Mouse (Mus musculus): ENCODE measurements at regions not wholly inside any gene's neighbourhood (a gene's known extent, or its start where the extent isn't known, plus 50 kb on each side); places are given as distances from the start of the nearest gene placed in this dataset.

GRCm38 (mm10) chr6:50013842-50014241 is 96.2 kb upstream of the Mpp6 start:
- Histone ChIP-seq H3K4me1 (ENCODE audit: control insufficient read depth in 2 of 2, insufficient read depth in 2 of 2, low read length in 2 of 2) (peaks cover 10 to 11% of the 10 kb centered on the region in 2 experiments), H3K9me3 (ENCODE audit: control insufficient read depth, low read length) (no peaks in the 10 kb centered on the region), H3K36me3 (ENCODE audit: control insufficient read depth, insufficient read depth, low read length) (no peaks in the 10 kb centered on the region), H3K27ac (replicated peaks in 1 of 2; ENCODE audit: control insufficient read depth in 1 of 2, insufficient read depth in 1 of 2, low read depth in 2 of 2, low read length in 2 of 2) (no peak overlapping the region), H3K4me2 (ENCODE audit: low read length) (no peak overlapping the region), H3K27me3 (ENCODE audit: control insufficient read depth, insufficient read depth, low read length) (no peaks in the 10 kb centered on the region), H3K9ac (ENCODE audit: low read length) (no peak overlapping the region), H3K4me3 (ENCODE audit: control insufficient read depth in 1 of 2, insufficient read depth in 1 of 2, low read depth in 1 of 2, low read length in 2 of 2) (no peak overlapping the region)
- 87% methylated on average over 7 of the region's 7 CpGs for WGBS
- ATAC-seq (ENCODE audit: insufficient number of reproducible peaks, insufficient read depth, low FRiP score, low read depth) = no peak

- WGBS = 76% methylated on average over 6 of the region's 6 CpGs
- H3K9me3 ChIP-seq (ENCODE audit: control insufficient read depth, low read length) = no peaks in the 10 kb centered on the region
- no peaks in the 10 kb centered on the region for H3K36me3 ChIP-seq (ENCODE audit: control insufficient read depth, insufficient read depth, low read length)
- H3K27ac ChIP-seq (replicated peaks in 1 of 2; ENCODE audit: control insufficient read depth in 1 of 2, insufficient read depth in 1 of 2, low read depth in 2 of 2, low read length in 2 of 2) = no peak overlapping the region
- no peaks in the 10 kb centered on the region for H3K27me3 ChIP-seq (ENCODE audit: control insufficient read depth, insufficient read depth, low read length)
- H3K9ac ChIP-seq (ENCODE audit: low read length) = no peak overlapping the region
- no peak overlapping the region for H3K4me3 ChIP-seq (ENCODE audit: control insufficient read depth in 1 of 2, insufficient read depth in 1 of 2, low read depth in 1 of 2, low read length in 2 of 2)
- no peak for ATAC-seq (ENCODE audit: insufficient number of reproducible peaks, insufficient read depth, low FRiP score, low read depth)
- no peaks in the 10 kb centered on the region for H3K4me1 ChIP-seq (ENCODE audit: control insufficient read depth in 2 of 2, insufficient read depth in 2 of 2, low read length in 2 of 2)
- no peak overlapping the region for H3K4me2 ChIP-seq (ENCODE audit: low read length)
Measured at GRCm38 (mm10) chr6:50027981-50028380, 82.1 kb upstream of the Mpp6 start.

- Histone ChIP-seq H3K36me3 (ENCODE audit: control insufficient read depth, insufficient read depth, low read length) (no peaks in the 10 kb centered on the region), H3K9me3 (ENCODE audit: control insufficient read depth, low read length) (no peaks in the 10 kb centered on the region), H3K27ac (replicated peaks in 1 of 2; ENCODE audit: control insufficient read depth in 1 of 2, insufficient read depth in 1 of 2, low read depth in 2 of 2, low read length in 2 of 2) (no peak overlapping the region), H3K4me3 (ENCODE audit: control insufficient read depth in 1 of 2, insufficient read depth in 1 of 2, low read depth in 1 of 2, low read length in 2 of 2) (no peak overlapping the region), H3K27me3 (ENCODE audit: control insufficient read depth, insufficient read depth, low read length) (no peaks in the 10 kb centered on the region), H3K9ac (ENCODE audit: low read length) (no peak overlapping the region), H3K4me1 (ENCODE audit: control insufficient read depth in 2 of 2, insufficient read depth in 2 of 2, low read length in 2 of 2) (peaks cover 0 to 7% of the 10 kb centered on the region in 2 experiments; a peak in 2 of 4 replicates), H3K4me2 (ENCODE audit: low read length) (no peak overlapping the region)
- no peak for ATAC-seq (ENCODE audit: insufficient number of reproducible peaks, insufficient read depth, low FRiP score, low read depth)
- 51% methylated on average over 10 of the region's 10 CpGs for WGBS
Measured at GRCm38 (mm10) chr6:50029895-50030515, 80.0 kb upstream of the Mpp6 start.

- H3K9me3 ChIP-seq (ENCODE audit: control insufficient read depth, low read length) = no peaks in the 10 kb centered on the region
- no peak overlapping the region for H3K4me2 ChIP-seq (ENCODE audit: low read length)
- ATAC-seq (ENCODE audit: insufficient number of reproducible peaks, insufficient read depth, low FRiP score, low read depth) = no peak
Measured at GRCm38 (mm10) chr6:50031356-50031755, 78.7 kb upstream of the Mpp6 start.

GRCm38 (mm10) chr6:50032894-50033595 is 77.0 kb upstream of the Mpp6 start:
- peak overlapping the region in 1 of 2 experiments; percentile 2; a peak in 1 of 4 replicates for H3K4me3 ChIP-seq (ENCODE audit: control insufficient read depth in 1 of 2, insufficient read depth in 1 of 2, low read depth in 1 of 2, low read length in 2 of 2)
- no peaks in the 10 kb centered on the region for H3K9me3 ChIP-seq (ENCODE audit: control insufficient read depth, low read length)
- no peaks in the 10 kb centered on the region for H3K36me3 ChIP-seq (ENCODE audit: control insufficient read depth, insufficient read depth, low read length)
- H3K27me3 ChIP-seq (ENCODE audit: control insufficient read depth, insufficient read depth, low read length) = no peaks in the 10 kb centered on the region
- H3K4me2 ChIP-seq (ENCODE audit: low read length) = peak overlapping the region; percentile 46
- 36% methylated on average over 15 of the region's 15 CpGs for WGBS
- no peak overlapping the region for H3K27ac ChIP-seq (replicated peaks in 1 of 2; ENCODE audit: control insufficient read depth in 1 of 2, insufficient read depth in 1 of 2, low read depth in 2 of 2, low read length in 2 of 2)
- peaks cover 0 to 7% of the 10 kb centered on the region in 2 experiments; a peak in 2 of 4 replicates for H3K4me1 ChIP-seq (ENCODE audit: control insufficient read depth in 2 of 2, insufficient read depth in 2 of 2, low read length in 2 of 2)
- no peak overlapping the region for H3K9ac ChIP-seq (ENCODE audit: low read length)
- no peak for ATAC-seq (ENCODE audit: insufficient number of reproducible peaks, insufficient read depth, low FRiP score, low read depth)

More at GRCm38 (mm10) chr6:50031356-50031755, 78.7 kb upstream of the Mpp6 start:
- 59% methylated on average over 5 of the region's 5 CpGs for WGBS
- Histone ChIP-seq H3K4me1 (ENCODE audit: control insufficient read depth in 2 of 2, insufficient read depth in 2 of 2, low read length in 2 of 2) (peaks cover 0 to 7% of the 10 kb centered on the region in 2 experiments; a peak in 2 of 4 replicates), H3K27ac (replicated peaks in 1 of 2; ENCODE audit: control insufficient read depth in 1 of 2, insufficient read depth in 1 of 2, low read depth in 2 of 2, low read length in 2 of 2) (no peak overlapping the region), H3K4me3 (ENCODE audit: control insufficient read depth in 1 of 2, insufficient read depth in 1 of 2, low read depth in 1 of 2, low read length in 2 of 2) (no peak overlapping the region), H3K9ac (ENCODE audit: low read length) (no peak overlapping the region), H3K36me3 (ENCODE audit: control insufficient read depth, insufficient read depth, low read length) (no peaks in the 10 kb centered on the region), H3K27me3 (ENCODE audit: control insufficient read depth, insufficient read depth, low read length) (no peaks in the 10 kb centered on the region)

GRCm38 (mm10) chr6:50037614-50038013 is 72.4 kb upstream of the Mpp6 start:
- no peak overlapping the region for H3K4me3 ChIP-seq (ENCODE audit: control insufficient read depth in 1 of 2, insufficient read depth in 1 of 2, low read depth in 1 of 2, low read length in 2 of 2)
- H3K27me3 ChIP-seq (ENCODE audit: control insufficient read depth, insufficient read depth, low read length) = no peaks in the 10 kb centered on the region
- H3K4me1 ChIP-seq (ENCODE audit: control insufficient read depth in 2 of 2, insufficient read depth in 2 of 2, low read length in 2 of 2) = peaks cover 0 to 7% of the 10 kb centered on the region in 2 experiments; a peak in 2 of 4 replicates
- H3K4me2 ChIP-seq (ENCODE audit: low read length) = no peak overlapping the region
- no peak for ATAC-seq (ENCODE audit: insufficient number of reproducible peaks, insufficient read depth, low FRiP score, low read depth)
- no peaks in the 10 kb centered on the region for H3K9me3 ChIP-seq (ENCODE audit: control insufficient read depth, low read length)
- 66% methylated on average over 4 of the region's 4 CpGs for WGBS
- H3K36me3 ChIP-seq (ENCODE audit: control insufficient read depth, insufficient read depth, low read length) = no peaks in the 10 kb centered on the region
- H3K9ac ChIP-seq (ENCODE audit: low read length) = no peak overlapping the region
- H3K27ac ChIP-seq (replicated peaks in 1 of 2; ENCODE audit: control insufficient read depth in 1 of 2, insufficient read depth in 1 of 2, low read depth in 2 of 2, low read length in 2 of 2) = no peak overlapping the region

GRCm38 (mm10) chr6:50038369-50038768 is 71.7 kb upstream of the Mpp6 start:
- Histone ChIP-seq H3K27me3 (ENCODE audit: control insufficient read depth, insufficient read depth, low read length) (no peaks in the 10 kb centered on the region), H3K9ac (ENCODE audit: low read length) (no peak overlapping the region), H3K9me3 (ENCODE audit: control insufficient read depth, low read length) (no peaks in the 10 kb centered on the region), H3K4me2 (ENCODE audit: low read length) (no peak overlapping the region), H3K4me1 (ENCODE audit: control insufficient read depth in 2 of 2, insufficient read depth in 2 of 2, low read length in 2 of 2) (peaks cover 0 to 4% of the 10 kb centered on the region in 2 experiments; a peak in 2 of 4 replicates), H3K36me3 (ENCODE audit: control insufficient read depth, insufficient read depth, low read length) (no peaks in the 10 kb centered on the region), H3K4me3 (ENCODE audit: control insufficient read depth in 1 of 2, insufficient read depth in 1 of 2, low read depth in 1 of 2, low read length in 2 of 2) (no peak overlapping the region), H3K27ac (replicated peaks in 1 of 2; ENCODE audit: control insufficient read depth in 1 of 2, insufficient read depth in 1 of 2, low read depth in 2 of 2, low read length in 2 of 2) (no peak overlapping the region)
- no peak for ATAC-seq (ENCODE audit: insufficient number of reproducible peaks, insufficient read depth, low FRiP score, low read depth)
- WGBS = 46% methylated on average over 3 of the region's 3 CpGs

Data from heart, embryonic 14.5 days (tissue).